Mouse (Mus musculus) bone marrow, adult 2 months (tissue): ENCODE data around the gene Klrg2.

Experiments used
- CTCF ChIP-seq: fragments of 200-500 bp; IDR thresholded peaks from 2 replicates; pipeline ENCODE4 v1.5.1; 2011; ENCODE audit warnings: low read length, control low read depth; ENCODE audit not compliant: control insufficient read depth, insufficient read depth
- POLR2A ChIP-seq: fragments of 200-500 bp; IDR thresholded peaks from 2 replicates; pipeline ENCODE4 v1.6.1; 2011; ENCODE audit warnings: low read depth, mild to moderate bottlenecking, control low read depth, low read length, borderline replicate concordance; ENCODE audit not compliant: control insufficient read depth

- no peak for TF ChIP-seq CTCF
- no peak for TF ChIP-seq POLR2A
Observed at GRCm38 (mm10) chr6:38661626-38662025, 24.6 kb upstream of the Klrg2 start.
